Comparison of ENCODE assay signal across 21 mouse cellular contexts in the genomic region with DNA sequence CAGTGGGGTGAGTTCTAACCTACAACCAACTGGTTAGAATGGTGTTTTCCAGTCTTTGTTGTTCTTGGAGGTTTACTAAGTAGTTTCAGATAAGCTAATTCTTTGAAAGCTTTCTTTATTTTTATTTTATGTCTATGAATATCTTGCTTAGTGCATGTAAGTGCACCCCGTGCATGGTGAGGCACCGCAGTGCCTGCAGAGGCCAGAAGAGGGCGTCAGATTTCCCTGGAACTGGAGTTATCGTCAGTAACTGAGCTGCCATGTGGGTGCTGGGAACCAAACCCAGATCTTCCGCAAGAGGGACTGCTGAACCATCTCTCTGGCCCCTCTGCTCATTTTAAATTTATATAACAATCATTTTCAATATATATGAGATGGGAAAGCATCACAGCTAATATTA. TPM values are rescaled to one million over a fixed set of nuclear protein-coding genes. Genes with fewer than 3 reads are reported as not detected.
DNase-seq lines count a peak whose midpoint lies in the region; TF ChIP-seq lines count a peak whose summit lies in the region.
"Had no signal": no experiment of that assay in that cellular context is flagged by ENCODE, and none has a peak within 500 bp of the region (broad histone marks: within the 10 kb centered on the region; RNA-seq: fewer than 3 reads in every experiment).

No protein-coding gene starts in this region.

- H3K9ac ChIP-seq in heart, adult 2 months (ENCODE audit: low read depth, low read length) = no peak overlapping the region
- H3K9ac ChIP-seq: embryonic facial prominence, embryonic 15.5 days; liver, embryonic 13.5 days had no signal

- peak; percentile 31 for TF ChIP-seq CTCF in heart, adult 2 months (IDR thresholded peaks at IDR 0.05)
- TF ChIP-seq CTCF in testis, adult 2 months (IDR thresholded peaks at IDR 0.05; ENCODE audit: control insufficient read depth, insufficient read depth, insufficient replicate concordance, low read depth, low read length) = peak; percentile 61; the same call in 1 of the 2 replicates

- H3K27ac ChIP-seq in heart, adult 2 months = no peak overlapping the region
- no peak overlapping the region for H3K27ac ChIP-seq in testis, adult 2 months (ENCODE audit: control insufficient read depth, insufficient read depth, low read depth, low read length)
- peak overlapping the region; percentile 88 for H3K27ac ChIP-seq in macrophage
- H3K27ac ChIP-seq: embryonic facial prominence, embryonic 15.5 days; kidney, postnatal 0 days; limb, embryonic 10.5 days; liver, embryonic 13.5 days had no signal

- H3K36me3 ChIP-seq in heart, adult 2 months (ENCODE audit: control insufficient read depth, insufficient read depth, low read length) = no peaks in the 10 kb centered on the region
- no peaks in the 10 kb centered on the region for H3K36me3 ChIP-seq in testis, adult 2 months (ENCODE audit: control insufficient read depth, insufficient read depth, low read length)
- H3K36me3 ChIP-seq in macrophage (ENCODE audit: inconsistent target) = peaks cover 44% of the 10 kb centered on the region
- H3K36me3 ChIP-seq: embryonic facial prominence, embryonic 15.5 days; limb, embryonic 10.5 days; liver, embryonic 13.5 days had no signal

- TF ChIP-seq POLR2A in heart, adult 2 months (IDR thresholded peaks at IDR 0.05; ENCODE audit: insufficient read depth, low read depth, low read length) = no peak
- TF ChIP-seq POLR2A in testis, adult 2 months (IDR thresholded peaks at IDR 0.05; ENCODE audit: control insufficient read depth, low read depth, low read length) = no peak

- 90% methylated on average over 5 of the region's 5 CpGs for WGBS in heart, adult 2 months
- 88% methylated on average over 5 of the region's 5 CpGs for WGBS in macrophage (ENCODE audit: missing documents)

- DNase-seq in heart, adult 2 months = no peak
- no peak for DNase-seq in heart, adult 9 months (ENCODE audit: low spot score in 2 of 2)
- DNase-seq in testis, postnatal 14 days (ENCODE audit: low spot score) = no peak
- DNase-seq in ES-CJ7 (ENCODE audit: low read depth, low spot score) = peak; percentile 44
- DNase-seq in embryo, embryonic 11 days = no peak
- DNase-seq in urinary bladder, postnatal 25 days (ENCODE audit: low spot score) = no peak
- DNase-seq: adrenal gland, postnatal 36 days; cerebellum, adult 18-20 months; cerebellum, postnatal 25 days; kidney, adult 11 months; liver, embryonic 13.5 days; lung, postnatal 10 days; right cerebral cortex, postnatal 25 days had no signal

- no peaks in the 10 kb centered on the region for H3K27me3 ChIP-seq in heart, adult 2 months (ENCODE audit: control insufficient read depth, insufficient read depth, low read length)
- no peaks in the 10 kb centered on the region for H3K27me3 ChIP-seq in testis, adult 2 months (ENCODE audit: control insufficient read depth, insufficient read depth, low read length)
- H3K27me3 ChIP-seq: embryonic facial prominence, embryonic 15.5 days; liver, embryonic 13.5 days had no signal

- no peak overlapping the region for H3K4me3 ChIP-seq in heart, adult 2 months
- no peak overlapping the region for H3K4me3 ChIP-seq in testis, adult 2 months (ENCODE audit: control insufficient read depth, low read depth, low read length)
- H3K4me3 ChIP-seq in macrophage (ENCODE audit: inconsistent target) = no peak overlapping the region
- H3K4me3 ChIP-seq: embryonic facial prominence, embryonic 15.5 days; limb, embryonic 10.5 days; liver, embryonic 13.5 days had no signal

- intact Hi-C loops in heart, adult 2 months (cut with DNase I) = no loop called here

- no peak for TF ChIP-seq EP300 in heart, adult 2 months (IDR thresholded peaks at IDR 0.05; ENCODE audit: insufficient read depth, low read depth, low read length)

- no peaks in the 10 kb centered on the region for H3K4me1 ChIP-seq in heart, adult 2 months (ENCODE audit: control insufficient read depth, insufficient read depth, low read length)
- H3K4me1 ChIP-seq in testis, adult 2 months (ENCODE audit: control insufficient read depth, insufficient read depth, low read length) = peaks cover 2% of the 10 kb centered on the region; the same call in 1 of the 2 replicates
- H3K4me1 ChIP-seq: embryonic facial prominence, embryonic 15.5 days; limb, embryonic 10.5 days; liver, embryonic 13.5 days had no signal

- H3K79me2 ChIP-seq in heart, adult 2 months (replicated peaks; ENCODE audit: control insufficient read depth, insufficient read depth, low read length) = no peaks in the 10 kb centered on the region
- H3K79me2 ChIP-seq in macrophage (ENCODE audit: inconsistent target) = peaks cover 55% of the 10 kb centered on the region

RNA-seq across cellular contexts. Expression of a gene that starts 12.9 kb away (rescaled TPM):
- 1 to 10 TPM; 3.0 to 3.5 TPM for total RNA-seq in heart, adult 2 months (2021)
- polyA plus RNA-seq in heart, adult 2 months (2012; rRNA removed) = 3.7 and 3.9 TPM in 2 replicates
- polyA plus RNA-seq in testis, adult 2 months (2012; rRNA removed) = 0.70 and 0.89 TPM in 2 replicates
- total RNA-seq in macrophage (2018; cell fraction: chromatin; rRNA removed) = 100 to 1,000 TPM in 8 of 26 experiments, 10 to 100 TPM in 17, 1 to 10 TPM in 1; 8.3 to 204 (median 87.6) TPM
- total RNA-seq in macrophage (2018; cell fraction: cytosol; rRNA removed) = 100 to 1,000 TPM; 112 to 252 (median 182) TPM
- total RNA-seq in macrophage (2018; cell fraction: nucleus; rRNA removed) = 100 to 1,000 TPM in 18 of 26 experiments, 10 to 100 TPM in 8; 24.3 to 204 (median 119) TPM
- 161 to 338 TPM (median 284 TPM) in 3 replicates for polyA plus RNA-seq in macrophage (2018)

RNA-seq across cellular contexts. Expression of a gene that starts 42.4 kb away (rescaled TPM):
- total RNA-seq in heart, adult 2 months (2021) = not detected
- polyA plus RNA-seq in heart, adult 2 months (2012; rRNA removed) = 0.03 and 0.08 TPM in 2 replicates
- 0.17 and 0.32 TPM in 2 replicates for polyA plus RNA-seq in testis, adult 2 months (2012; rRNA removed)
- 1 to 10 TPM in 1 of 26 experiments, under 1 TPM in 5, not detected in 20; 0.16 to 1.5 (median 0.42) TPM for total RNA-seq in macrophage (2018; cell fraction: chromatin; rRNA removed)
- under 1 TPM in 2 of 26 experiments, not detected in 24; 0.03 to 0.05 TPM for total RNA-seq in macrophage (2018; cell fraction: cytosol; rRNA removed)
- under 1 TPM in 8 of 26 experiments, not detected in 18; 0.12 to 0.89 (median 0.33) TPM for total RNA-seq in macrophage (2018; cell fraction: nucleus; rRNA removed)
- 0.05 TPM in 1 of 3 replicates, not detected in the others for polyA plus RNA-seq in macrophage (2018)
- total RNA-seq: adrenal gland, postnatal 36 days; gastrocnemius, adult 8-10 months; hematopoietic stem cell, adult 5-6 weeks had no signal
- polyA plus RNA-seq: limb, embryonic 10.5 days; liver, embryonic 13.5 days; urinary bladder, adult 2 months had no signal

Comparison
In these comparisons a context has a peak if more than half of its experiments do, and no peak if none do; other contexts are left out.
1. RNA of a gene that starts 12.9 kb away (polyA plus RNA-seq): 161 to 338 TPM in macrophage; 3.7 to 3.9 TPM in heart, adult 2 months and 0.70 to 0.89 TPM in testis, adult 2 months; every median in the first group is over 10 times any median in the second.